In the genomic region with DNA sequence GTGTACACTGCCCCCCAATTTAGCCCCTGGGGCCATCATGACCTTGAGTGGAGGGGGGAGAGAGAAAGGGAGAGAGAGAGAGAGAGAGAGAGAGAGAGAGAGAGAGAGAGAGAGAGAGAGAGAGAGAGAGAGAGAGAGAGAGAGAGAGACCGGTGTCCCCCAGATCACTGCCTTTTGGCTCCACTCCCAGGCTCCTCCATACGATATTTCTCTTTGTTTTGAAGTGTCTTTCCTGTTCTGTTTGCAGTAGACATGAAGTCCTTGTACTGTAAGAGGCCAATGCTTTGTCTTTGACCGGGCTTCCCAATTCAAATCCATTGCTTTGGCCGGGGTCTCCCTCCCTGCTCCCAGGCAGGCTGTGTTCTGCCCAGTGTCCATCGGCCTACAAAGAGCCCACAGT, we compare ENCODE assay signal across 25 mouse cellular contexts. TPM values are rescaled to one million over a fixed set of nuclear protein-coding genes. Genes with fewer than 3 reads are reported as not detected.
A peak's percentile ranks its signal among the peaks of the same experiment; 100 is the strongest.
DNase-seq lines count a peak whose midpoint lies in the region; ATAC-seq and TF ChIP-seq lines count a peak whose summit lies in the region.
"Had no signal": no experiment of that assay in that cellular context is flagged by ENCODE, and none has a peak within 500 bp of the region (broad histone marks: within the 10 kb centered on the region; RNA-seq: fewer than 3 reads in every experiment).

No protein-coding gene starts in this region.

- no peak for TF ChIP-seq POLR2A in kidney, adult 2 months (IDR thresholded peaks at IDR 0.05; ENCODE audit: low read depth, low read length)

- H3K4me3 ChIP-seq in kidney, embryonic 15.5 days (replicated peaks): no peak overlapping the region
- H3K4me3 ChIP-seq in kidney, adult 2 months (ENCODE audit: insufficient read depth, low read depth, low read length): no peak overlapping the region
- no peak overlapping the region for H3K4me3 ChIP-seq in kidney, postnatal 0 days (replicated peaks; ENCODE audit: low read depth, low read length)
- H3K4me3 ChIP-seq in kidney, embryonic 14.5 days (ENCODE audit: low read length): no peak overlapping the region
- no peak overlapping the region for H3K4me3 ChIP-seq in lung, embryonic 14.5 days (ENCODE audit: low read depth, low read length)
- no peak overlapping the region for H3K4me3 ChIP-seq in lung, postnatal 0 days (ENCODE audit: low read depth, low read length)
- H3K4me3 ChIP-seq: embryonic facial prominence, embryonic 10.5 days; embryonic facial prominence, embryonic 12.5 days; forebrain, embryonic 13.5 days had no signal

- TF ChIP-seq CTCF in kidney, adult 2 months (conservative IDR thresholded peaks at IDR 0.05; ENCODE audit: insufficient read depth, insufficient read length, low read depth, low read length): no peak
- no peak for TF ChIP-seq CTCF in kidney, postnatal 0 days (IDR thresholded peaks at IDR 0.05; ENCODE audit: low read depth)
- TF ChIP-seq CTCF in lung, embryonic 14.5 days (IDR thresholded peaks at IDR 0.05; ENCODE audit: low read depth): no peak
- no peak for TF ChIP-seq CTCF in lung, postnatal 0 days (IDR thresholded peaks at IDR 0.05)

- H3K27me3 ChIP-seq in kidney, embryonic 15.5 days: no peaks in the 10 kb centered on the region
- H3K27me3 ChIP-seq in kidney, adult 2 months (replicated peaks; ENCODE audit: control insufficient read depth, insufficient read depth, low read length): no peaks in the 10 kb centered on the region
- H3K27me3 ChIP-seq in kidney, postnatal 0 days (ENCODE audit: insufficient read depth, low read length): no peaks in the 10 kb centered on the region
- H3K27me3 ChIP-seq in kidney, embryonic 14.5 days (ENCODE audit: control insufficient read depth, insufficient read depth, low read length): no peaks in the 10 kb centered on the region
- no peaks in the 10 kb centered on the region for H3K27me3 ChIP-seq in lung, embryonic 14.5 days (ENCODE audit: insufficient read depth, low read length)
- no peaks in the 10 kb centered on the region for H3K27me3 ChIP-seq in lung, postnatal 0 days (replicated peaks; ENCODE audit: insufficient read depth, low read length)
- H3K27me3 ChIP-seq: forebrain, embryonic 13.5 days; Patski had no signal

- ATAC-seq in kidney, embryonic 15.5 days (replicated peaks; ENCODE audit: low FRiP score): no peak
- ATAC-seq in kidney, postnatal 0 days (replicated peaks; ENCODE audit: low FRiP score, low read depth): no peak
- ATAC-seq in kidney, embryonic 14.5 days (ENCODE audit: low FRiP score, low TSS enrichment): no peak
- no peak for ATAC-seq in lung, embryonic 14.5 days (ENCODE audit: insufficient read depth)
- ATAC-seq in lung, postnatal 0 days: no peak
- ATAC-seq: activated CD4-positive, CD25-positive, alpha-beta regulatory T cell, adult 4 months; CD4-positive, CD25-positive, alpha-beta regulatory T cell, adult 4 months; forebrain, embryonic 13.5 days; Patski had no signal

- no peak overlapping the region for H3K4me2 ChIP-seq in kidney, embryonic 15.5 days
- no peak overlapping the region for H3K4me2 ChIP-seq in kidney, postnatal 0 days (ENCODE audit: low read length)
- H3K4me2 ChIP-seq in kidney, embryonic 14.5 days (replicated peaks; ENCODE audit: low read depth, low read length): no peak overlapping the region
- H3K4me2 ChIP-seq in lung, embryonic 14.5 days: no peak overlapping the region
- no peak overlapping the region for H3K4me2 ChIP-seq in lung, postnatal 0 days (replicated peaks; ENCODE audit: low read depth, low read length)
- H3K4me2 ChIP-seq: embryonic facial prominence, embryonic 12.5 days; forebrain, embryonic 13.5 days had no signal

- no peak for TF ChIP-seq EP300 in lung, postnatal 0 days (IDR thresholded peaks at IDR 0.05)

- no peak for DNase-seq in kidney, adult 2 months
- DNase-seq in kidney, postnatal 0 days (ENCODE audit: low spot score): peak; percentile 50
- peak; percentile 59 for DNase-seq in lung, embryonic 14.5 days
- no peak for DNase-seq in lung, postnatal 0 days (ENCODE audit: low spot score)
- peak; percentile 36 for DNase-seq in testis, postnatal 10 days (ENCODE audit: low spot score)
- DNase-seq in testis, postnatal 14 days (ENCODE audit: low spot score): no peak
- DNase-seq: adrenal gland, adult 8-10 months; adrenal gland, postnatal 14 days; adrenal gland, postnatal 36 days; B cell, adult 2 months; cerebellum, adult 11-12 months; cerebellum, adult 2 months; cerebellum, adult 9-10 months; cerebellum, postnatal 10 days; cerebellum, postnatal 25 days had no signal

- H3K36me3 ChIP-seq in kidney, embryonic 15.5 days: no peaks in the 10 kb centered on the region
- no peaks in the 10 kb centered on the region for H3K36me3 ChIP-seq in kidney, adult 2 months (ENCODE audit: control insufficient read depth, insufficient read depth, low read length)
- no peaks in the 10 kb centered on the region for H3K36me3 ChIP-seq in kidney, postnatal 0 days (ENCODE audit: insufficient read depth, low read length)
- no peaks in the 10 kb centered on the region for H3K36me3 ChIP-seq in kidney, embryonic 14.5 days (ENCODE audit: control insufficient read depth, insufficient read depth, low read length)
- H3K36me3 ChIP-seq in lung, embryonic 14.5 days (ENCODE audit: insufficient read depth): no peaks in the 10 kb centered on the region
- no peaks in the 10 kb centered on the region for H3K36me3 ChIP-seq in lung, postnatal 0 days (ENCODE audit: insufficient read depth, low read length)
- H3K36me3 ChIP-seq: embryonic facial prominence, embryonic 10.5 days; embryonic facial prominence, embryonic 12.5 days; G1E had no signal

- 0 out of 2 replicates have a peak, but pooled peaks cover 8% of the 10 kb centered on the region for H3K4me1 ChIP-seq in kidney, embryonic 15.5 days
- H3K4me1 ChIP-seq in kidney, adult 2 months (ENCODE audit: control insufficient read depth, insufficient read depth, low read length): no peaks in the 10 kb centered on the region
- no peaks in the 10 kb centered on the region for H3K4me1 ChIP-seq in kidney, postnatal 0 days (replicated peaks; ENCODE audit: insufficient read depth, low read length)
- H3K4me1 ChIP-seq in kidney, embryonic 14.5 days (ENCODE audit: control insufficient read depth, insufficient read depth, low read length): no peaks in the 10 kb centered on the region
- H3K4me1 ChIP-seq in lung, embryonic 14.5 days (ENCODE audit: insufficient read depth): no peaks in the 10 kb centered on the region
- H3K4me1 ChIP-seq in lung, postnatal 0 days (ENCODE audit: insufficient read depth, low read depth, low read length): no peaks in the 10 kb centered on the region
- H3K4me1 ChIP-seq: embryonic facial prominence, embryonic 10.5 days; embryonic facial prominence, embryonic 12.5 days had no signal

- H3K27ac ChIP-seq in kidney, embryonic 15.5 days: 0 out of 2 replicates have a peak overlapping the region, but pooled peaks have one; percentile 37
- H3K27ac ChIP-seq in kidney, adult 2 months (ENCODE audit: insufficient read depth, low read depth, low read length): no peak overlapping the region
- no peak overlapping the region; the same call in 1 of the 2 replicates for H3K27ac ChIP-seq in kidney, postnatal 0 days
- H3K27ac ChIP-seq in kidney, embryonic 14.5 days (ENCODE audit: low read depth, low read length): no peak overlapping the region
- H3K27ac ChIP-seq in lung, embryonic 14.5 days (ENCODE audit: low read depth): no peak overlapping the region
- no peak overlapping the region for H3K27ac ChIP-seq in lung, postnatal 0 days (ENCODE audit: low read length)
- H3K27ac ChIP-seq: embryonic facial prominence, embryonic 10.5 days; embryonic facial prominence, embryonic 12.5 days; forebrain, embryonic 13.5 days had no signal

- no peak overlapping the region for H3K9ac ChIP-seq in kidney, embryonic 15.5 days
- no peak overlapping the region for H3K9ac ChIP-seq in kidney, postnatal 0 days (ENCODE audit: low read depth, low read length)
- no peak overlapping the region for H3K9ac ChIP-seq in kidney, embryonic 14.5 days (ENCODE audit: low read depth, low read length)
- no peak overlapping the region for H3K9ac ChIP-seq in lung, embryonic 14.5 days
- H3K9ac ChIP-seq in lung, postnatal 0 days (replicated peaks; ENCODE audit: low read depth): no peak overlapping the region
- H3K9ac ChIP-seq: embryonic facial prominence, embryonic 12.5 days; forebrain, embryonic 13.5 days had no signal

- 61% methylated on average over 5 of the region's 5 CpGs for WGBS in kidney, embryonic 15.5 days
- WGBS in kidney, adult 2 months: 64% methylated on average over 5 of the region's 5 CpGs
- WGBS in kidney, postnatal 0 days: 53% methylated on average over 5 of the region's 5 CpGs
- WGBS in kidney, embryonic 14.5 days: 62% methylated on average over 5 of the region's 5 CpGs
- WGBS in lung, embryonic 14.5 days: 52% methylated on average over 5 of the region's 5 CpGs
- 35% methylated on average over 5 of the region's 5 CpGs for WGBS in lung, postnatal 0 days

- H3K9me3 ChIP-seq in kidney, embryonic 15.5 days (replicated peaks): no peaks in the 10 kb centered on the region
- H3K9me3 ChIP-seq in kidney, postnatal 0 days (replicated peaks; ENCODE audit: low read length): no peaks in the 10 kb centered on the region
- H3K9me3 ChIP-seq in kidney, embryonic 14.5 days (ENCODE audit: control insufficient read depth, low read length): no peaks in the 10 kb centered on the region
- no peaks in the 10 kb centered on the region for H3K9me3 ChIP-seq in lung, embryonic 14.5 days (ENCODE audit: low read depth, low read length)
- H3K9me3 ChIP-seq in lung, postnatal 0 days (ENCODE audit: low read length): no peaks in the 10 kb centered on the region
- H3K9me3 ChIP-seq: embryonic facial prominence, embryonic 10.5 days; embryonic facial prominence, embryonic 12.5 days; forebrain, embryonic 13.5 days; G1E had no signal

RNA-seq across cellular contexts. Expression of a gene that starts 8.9 kb away (rescaled TPM):
- polyA plus RNA-seq in kidney, embryonic 15.5 days (2015; fragmentation: Nextera tagmentation; extraction: Ambion mirVana): 1.9 and 2.3 TPM in 2 replicates
- 3.7 and 4.0 TPM in 2 replicates for polyA plus RNA-seq in kidney, adult 2 months (2012; rRNA removed)
- 1.4 and 1.5 TPM in 2 replicates for polyA plus RNA-seq in kidney, postnatal 0 days (2015; fragmentation: Nextera tagmentation; extraction: Ambion mirVana)
- polyA plus RNA-seq in kidney, embryonic 14.5 days (2014; fragmentation: Nextera tagmentation; extraction: Ambion mirVana): 1.2 and 1.9 TPM in 2 replicates
- polyA plus RNA-seq in lung, embryonic 14.5 days (2014; fragmentation: Nextera tagmentation; extraction: Ambion mirVana): 0.78 and 1.2 TPM in 2 replicates
- 1.1 and 1.4 TPM in 2 replicates for polyA plus RNA-seq in lung, postnatal 0 days (2015; fragmentation: Nextera tagmentation; extraction: Ambion mirVana)
- polyA plus RNA-seq: CD4-positive, CD25-positive, alpha-beta regulatory T cell, adult 4 months; forebrain, embryonic 11.5 days; G1E had no signal

Comparison
In these comparisons a context has a peak if more than half of its experiments do, and no peak if none do; other contexts are left out.
1. DNase-seq: peak in kidney, postnatal 0 days (single experiment), lung, embryonic 14.5 days (single experiment) and testis, postnatal 10 days (single experiment); none in kidney, adult 2 months (single experiment), lung, postnatal 0 days (single experiment) and testis, postnatal 14 days (single experiment).